Mouse (Mus musculus) CH12.LX (cell line): ENCODE data around the gene Defb36. TPM values are rescaled to one million over a fixed set of nuclear protein-coding genes. Genes with fewer than 3 reads are reported as not detected.

Source experiments
- DNase-seq: peaks from one replicate; pipeline ENCODE4 v3.0.0-alpha.2; 2013; ENCODE audit errors: extremely low read depth
- H3K27ac ChIP-seq: 2 replicates; pipeline ENCODE4 v1.5.1; 2012; ENCODE audit warnings: low read depth, mild to moderate bottlenecking, control low read depth, moderate library complexity; ENCODE audit not compliant: insufficient read depth
- H3K27me3 ChIP-seq: replicated peaks from 2 replicates; pipeline ENCODE3; 2012; ENCODE audit warnings: inconsistent platforms
- H3K36me3 ChIP-seq, 2 experiments: replicated peaks in 1 of 2; 2 replicates each; pipeline versions ENCODE3 to v1.6.1; 2012; ENCODE audit warnings: inconsistent platforms in 1 of 2, low read length in 1 of 2, mild to moderate bottlenecking in 1 of 2, mixed read lengths in 1 of 2, moderate library complexity in 1 of 2; ENCODE audit not compliant: control insufficient read depth in 1 of 2, insufficient read depth in 1 of 2
- H3K4me1 ChIP-seq, 2 experiments: 2 replicates each; pipeline ENCODE4 v1.6.1; 2012; ENCODE audit warnings: inconsistent platforms in 1 of 2, moderate library complexity in 1 of 2; ENCODE audit not compliant: insufficient read depth in 2 of 2, control insufficient read depth in 1 of 2
- H3K4me2 ChIP-seq: 2 replicates; pipeline ENCODE4 v1.6.1; 2012; ENCODE audit warnings: low read depth, mild to moderate bottlenecking, control low read depth; ENCODE audit not compliant: poor library complexity, insufficient read depth, severe bottlenecking
- H3K4me3 ChIP-seq, 3 experiments: fragments of 150-350 bp in 1 of 3; sonication (generic) in 1 of 3; replicated peaks in 1 of 3; 2 replicates each; pipeline versions ENCODE3 to v1.5.1; 2011 to 2012; ENCODE audit warnings: low read depth in 2 of 3, low read length in 2 of 3, mild to moderate bottlenecking in 2 of 3, moderate library complexity in 2 of 3, control low read depth in 1 of 3, improper control_type of control experiment in 1 of 3, inconsistent platforms in 1 of 3, mixed read lengths in 1 of 3; ENCODE audit not compliant: poor library complexity in 1 of 3
- H3K79me2 ChIP-seq: replicated peaks from 2 replicates; pipeline ENCODE4 v1.6.1; 2012; ENCODE audit warnings: mild to moderate bottlenecking, moderate library complexity; ENCODE audit not compliant: control insufficient read depth, poor library complexity, insufficient read depth, severe bottlenecking; ENCODE audit errors: extremely low read depth
- H3K9ac ChIP-seq: 2 replicates; pipeline ENCODE4 v1.6.1; 2012; ENCODE audit warnings: low read depth, mild to moderate bottlenecking, control low read depth, moderate library complexity; ENCODE audit not compliant: insufficient read depth
- H3K9me3 ChIP-seq: replicated peaks from 2 replicates; pipeline ENCODE3; 2012; ENCODE audit warnings: low read length, inconsistent platforms, mixed read lengths
- CTCF ChIP-seq, 2 experiments: IDR thresholded peaks in 1 of 2; conservative IDR thresholded peaks in 1 of 2; 2 replicates each; pipeline ENCODE4 v1.5.1; 2011 to 2012; ENCODE audit warnings: low read depth in 2 of 2, low read length in 2 of 2, improper control_type of control experiment in 1 of 2, inconsistent platforms in 1 of 2, mild to moderate bottlenecking in 1 of 2, moderate library complexity in 1 of 2
- E2F4 ChIP-seq: IDR thresholded peaks from 2 replicates; pipeline ENCODE4 v1.6.1; 2011; ENCODE audit warnings: low read depth, low read length, improper control_type of control experiment; ENCODE audit not compliant: insufficient replicate concordance
- ELF1 ChIP-seq: IDR thresholded peaks from 2 replicates; pipeline ENCODE4 v1.6.1; 2014; ENCODE audit warnings: low read depth, mild to moderate bottlenecking, inconsistent platforms, low read length, improper control_type of control experiment
- EP300 ChIP-seq: IDR thresholded peaks from 2 replicates; pipeline ENCODE4 v1.6.1; 2011; ENCODE audit warnings: low read length, improper control_type of control experiment
- ETS1 ChIP-seq: conservative IDR thresholded peaks from 2 replicates; pipeline ENCODE4 v1.6.1; 2012; ENCODE audit warnings: low read depth, mild to moderate bottlenecking, inconsistent platforms, low read length, improper control_type of control experiment, moderate library complexity
- HCFC1 ChIP-seq: IDR thresholded peaks from 2 replicates; pipeline ENCODE4 v1.6.1; 2012; ENCODE audit warnings: low read depth, mild to moderate bottlenecking, inconsistent platforms, low read length, improper control_type of control experiment
- IRF4 ChIP-seq: IDR thresholded peaks from 2 replicates; pipeline ENCODE4 v1.6.1; 2014; ENCODE audit warnings: low read depth, mild to moderate bottlenecking, inconsistent platforms, low read length, improper control_type of control experiment
- JUND ChIP-seq: conservative IDR thresholded peaks from 2 replicates; pipeline ENCODE4 v1.6.1; 2011; ENCODE audit warnings: low read depth, low read length, improper control_type of control experiment
- KAT2A ChIP-seq: IDR thresholded peaks from 2 replicates; pipeline ENCODE4 v1.6.1; 2012; ENCODE audit warnings: low read length, improper control_type of control experiment, inconsistent platforms; ENCODE audit not compliant: insufficient replicate concordance
- MAFK ChIP-seq: IDR thresholded peaks from 2 replicates; pipeline ENCODE4 v1.6.1; 2011; ENCODE audit warnings: low read length, improper control_type of control experiment; ENCODE audit not compliant: insufficient replicate concordance
- MAX ChIP-seq: IDR thresholded peaks from 2 replicates; pipeline ENCODE4 v1.6.1; 2011; ENCODE audit warnings: low read length, improper control_type of control experiment
- MAZ ChIP-seq: IDR thresholded peaks from 2 replicates; pipeline ENCODE4 v1.6.1; 2012; ENCODE audit warnings: low read depth, mild to moderate bottlenecking, inconsistent platforms, low read length, improper control_type of control experiment, moderate library complexity
- MEF2A ChIP-seq: IDR thresholded peaks from 2 replicates; pipeline ENCODE4 v1.6.1; 2014; ENCODE audit warnings: low read depth, mild to moderate bottlenecking, inconsistent platforms, low read length, improper control_type of control experiment, borderline replicate concordance
- MYC ChIP-seq: IDR thresholded peaks from 2 replicates; pipeline ENCODE4 v1.6.1; 2011; ENCODE audit warnings: low read depth, mild to moderate bottlenecking, improper control_type of control experiment, low read length
- NELFE ChIP-seq: IDR thresholded peaks from 2 replicates; pipeline ENCODE4 v1.6.1; 2011; ENCODE audit warnings: low read depth, low read length, improper control_type of control experiment
- NRF1 ChIP-seq: IDR thresholded peaks from 2 replicates; pipeline ENCODE4 v1.6.1; 2014; ENCODE audit warnings: low read depth, mild to moderate bottlenecking, inconsistent platforms, low read length, improper control_type of control experiment, moderate library complexity
- POLR2A ChIP-seq: IDR thresholded peaks from 2 replicates; pipeline ENCODE4 v1.6.1; 2011; ENCODE audit warnings: low read depth, mild to moderate bottlenecking, improper control_type of control experiment, low read length
- POLR2AphosphoS2 ChIP-seq: IDR thresholded peaks from 2 replicates; pipeline ENCODE4 v1.6.1; 2011; ENCODE audit warnings: low read depth, low read length, improper control_type of control experiment
- RAD21 ChIP-seq: IDR thresholded peaks from 2 replicates; pipeline ENCODE4 v1.6.1; 2011; ENCODE audit warnings: low read depth, mild to moderate bottlenecking, low read length, improper control_type of control experiment, moderate library complexity
- SIN3A ChIP-seq: IDR thresholded peaks from 2 replicates; pipeline ENCODE4 v1.6.1; 2012; ENCODE audit warnings: low read length, improper control_type of control experiment, inconsistent platforms
- SMC3 ChIP-seq: IDR thresholded peaks from 2 replicates; pipeline ENCODE4 v1.6.1; 2011; ENCODE audit warnings: low read depth, low read length, improper control_type of control experiment
- TBP ChIP-seq: conservative IDR thresholded peaks from 2 replicates; pipeline ENCODE4 v1.6.1; 2011; ENCODE audit warnings: low read depth, low read length, improper control_type of control experiment
- TCF12 ChIP-seq: IDR thresholded peaks from 2 replicates; pipeline ENCODE4 v1.6.1; 2014; ENCODE audit warnings: low read depth, mild to moderate bottlenecking, inconsistent platforms, low read length, improper control_type of control experiment
- UBTF ChIP-seq: IDR thresholded peaks from 2 replicates; pipeline ENCODE4 v1.6.1; 2012; ENCODE audit warnings: low read depth, mild to moderate bottlenecking, inconsistent platforms, low read length, improper control_type of control experiment, moderate library complexity
- USF1 ChIP-seq: IDR thresholded peaks from 2 replicates; pipeline ENCODE4 v1.6.1; 2014; ENCODE audit warnings: low read depth, mild to moderate bottlenecking, inconsistent platforms, low read length, improper control_type of control experiment
- ZC3H11A ChIP-seq: IDR thresholded peaks from 2 replicates; pipeline ENCODE4 v1.6.1; 2012; ENCODE audit warnings: low read depth, mild to moderate bottlenecking, inconsistent platforms, low read length, improper control_type of control experiment
- ZMIZ1 ChIP-seq: IDR thresholded peaks from 2 replicates; pipeline ENCODE4 v1.6.1; 2012; ENCODE audit warnings: low read depth, mild to moderate bottlenecking, inconsistent platforms, low read length, improper control_type of control experiment
- dilution Hi-C: fragments of 300-500 bp; cut with MboI; formaldehyde crosslinking; loops from 2 replicates; pipeline ENCODE4 v1.14.3; 2020; ENCODE audit warnings: low sequenced_read_pairs; ENCODE audit not compliant: extremely low pct_unique_long_range_greater_than_20kb, extremely low pct_ligation_motif_present
- in situ Hi-C: fragments of 300-500 bp; cut with MboI; formaldehyde crosslinking; loops from 3 replicates; pipeline ENCODE4 v1.14.3; 2019; ENCODE audit warnings: low sequenced_read_pairs, low pct_ligation_motif_present, low pct_unique_long_range_greater_than_20kb, mixed read lengths
- polyA plus RNA-seq: library from polyadenylated mRNA; unstranded; fragments of >175 nt; gene quantifications from 2 replicates; pipeline ENCODE4 v1.2.1, GENCODE M21; 2012; ENCODE audit warnings: low read depth; ENCODE audit not compliant: insufficient read length
- total RNA-seq, 2 experiments: library from RNA; depleted of rRNA; stranded (reverse); fragments of 300-350 nt in 1 of 2; fragments of >200 nt in 1 of 2; gene quantifications; 2 replicates each; pipeline ENCODE4 v1.2.3; 2012 to 2014

Defb36 gene
- total and polyA plus RNA-seq, 3 experiments, result not detected

- no peak overlapping the region for H3K4me3 ChIP-seq
These were observed 11.4 kb downstream of the Defb36 start for GRCm38 (mm10) chr2:152615563-152615962.

GRCm38 (mm10) chr2:152616470-152616869, 12.3 kb downstream of the Defb36 start:
- H3K27me3 ChIP-seq, result no peaks in the 10 kb centered on the region
- no peak overlapping the region for H3K27ac ChIP-seq
- no peaks in the 10 kb centered on the region for H3K36me3 ChIP-seq
- no peaks in the 10 kb centered on the region for H3K9me3 ChIP-seq
- no peaks in the 10 kb centered on the region for H3K79me2 ChIP-seq
- in situ Hi-C loops (loop anchor here (5.0 kb wide), 2 partner anchors 51 to 216 kb away; partner anchors contain the start of genes Bcl2l1 and H13), dilution Hi-C loops (no loop called here)
- TF ChIP-seq TCF12, result 0 out of 2 replicates have a peak, but pooled peaks have one; percentile 17
- TF ChIP-seq EP300, result 0 out of 2 replicates have a peak, but pooled peaks have one; percentile 39
- TF ChIP-seq USF1, result no peak
- peak; percentile 87 for TF ChIP-seq MEF2A
- no peak for TF ChIP-seq NRF1
- peak; percentile 44; the same call in 1 of the 2 replicates for TF ChIP-seq IRF4
- TF ChIP-seq E2F4, result no peak
- TF ChIP-seq KAT2A, result no peak
- TF ChIP-seq ETS1, result peak; percentile 78
- no peak for TF ChIP-seq ZMIZ1
- no peak for TF ChIP-seq ELF1
- H3K9ac ChIP-seq, result no peak overlapping the region
- peaks cover 11 to 21% of the 10 kb centered on the region in 2 experiments for H3K4me1 ChIP-seq
- H3K4me2 ChIP-seq, result no peak overlapping the region
- H3K4me3 ChIP-seq, result no peak overlapping the region
- DNase-seq, result no peak

More at GRCm38 (mm10) chr2:152615563-152615962, 11.4 kb downstream of the Defb36 start:
- in situ Hi-C loops, result loop anchor here (5.0 kb wide), 2 partner anchors 52 to 217 kb away; partner anchors contain the start of genes Bcl2l1 and H13
- Histone ChIP-seq H3K9me3 (no peaks in the 10 kb centered on the region), H3K79me2 (no peaks in the 10 kb centered on the region), H3K4me2 (no peak overlapping the region), H3K9ac (no peak overlapping the region), H3K36me3 (no peaks in the 10 kb centered on the region), H3K27me3 (peaks cover 2% of the 10 kb centered on the region), H3K27ac (no peak overlapping the region), H3K4me1 (peaks cover 5 to 14% of the 10 kb centered on the region in 2 experiments)
- peak; percentile 79 for DNase-seq
- peak; percentile 60; the same call in 1 of the 2 replicates for TF ChIP-seq NELFE
- TF ChIP-seq MAZ, result peak; percentile 65; the same call in 1 of the 2 replicates
- peak; percentile 61; the same call in 1 of the 2 replicates for TF ChIP-seq MYC
- TF ChIP-seq KAT2A, result no peak
- TF ChIP-seq POLR2A, result no peak
- no peak for TF ChIP-seq MAX
- TF ChIP-seq ETS1, result no peak
- no peak for TF ChIP-seq IRF4
- TF ChIP-seq ZMIZ1, result no peak
- 0 out of 2 replicates have a peak, but pooled peaks have one; percentile 26 for TF ChIP-seq NRF1
- no peak for TF ChIP-seq POLR2AphosphoS2
- peak; percentile 97 for TF ChIP-seq SMC3
- no peak for TF ChIP-seq HCFC1
- TF ChIP-seq MAFK, result no peak
- no peak for TF ChIP-seq TBP
- peak; percentile 42; the same call in 1 of the 2 replicates for TF ChIP-seq MEF2A
- TF ChIP-seq SIN3A, result peak; percentile 59; the same call in 1 of the 2 replicates
- peak; percentile 79 to 98 for TF ChIP-seq CTCF (conservative IDR thresholded peaks at IDR 0.05 in 1 of 2, IDR thresholded peaks at IDR 0.05 in 1 of 2; ENCODE audit: low read depth in 2 of 2, low read length in 2 of 2)
- no peak for TF ChIP-seq UBTF
- peak; percentile 51; the same call in 1 of the 2 replicates for TF ChIP-seq E2F4
- peak; percentile 89 for TF ChIP-seq ZC3H11A
- peak; percentile 56; the same call in 1 of the 2 replicates for TF ChIP-seq JUND
- no peak for TF ChIP-seq USF1
- peak; percentile 100 for TF ChIP-seq RAD21
- TF ChIP-seq ELF1, result no peak
- dilution Hi-C loops, result no loop called here
